Mouse (Mus musculus): ENCODE data around the gene Flg2. TPM values are rescaled to one million over a fixed set of nuclear protein-coding genes. Genes with fewer than 3 reads are reported as not detected.

The Flg2 gene
- polyA plus RNA-seq (2015; fragmentation: Nextera tagmentation; extraction: Ambion mirVana), result not detected in 2 replicates

- H3K4me2 ChIP-seq, result no peak within 1 kb of the TSS
- no peaks in the 10 kb centered on the region for H3K36me3 ChIP-seq
- 85% methylated on average over 3 of the region's 3 CpGs for WGBS
- no peak within 1 kb of the TSS for H3K27ac ChIP-seq
- no peaks in the 10 kb centered on the region for H3K27me3 ChIP-seq
- H3K4me1 ChIP-seq, result no peaks in the 10 kb centered on the region
- no peak within 1 kb of the TSS for H3K4me3 ChIP-seq
- H3K9ac ChIP-seq, result no peak within 1 kb of the TSS
- ATAC-seq (ENCODE audit: borderline replicate concordance, extremely low read depth, low FRiP score, low TSS enrichment), result no peak
- H3K9me3 ChIP-seq, result no peaks in the 10 kb centered on the region
These were observed at the start of gene Flg2 for GRCm38 (mm10) chr3:93196978-93197377. Flg2 (plus strand) TSS chr3:93197278.

- H3K4me3 ChIP-seq, result no peak overlapping the region
- H3K4me2 ChIP-seq, result no peak overlapping the region
- WGBS, result 74% methylated on average over 6 of the region's 6 CpGs
- no peaks in the 10 kb centered on the region for H3K27me3 ChIP-seq
- ATAC-seq (ENCODE audit: borderline replicate concordance, extremely low read depth, low FRiP score, low TSS enrichment), result no peak
- H3K9me3 ChIP-seq, result no peaks in the 10 kb centered on the region
- H3K9ac ChIP-seq, result no peak overlapping the region
- H3K4me1 ChIP-seq, result no peaks in the 10 kb centered on the region
- no peak overlapping the region for H3K27ac ChIP-seq
- H3K36me3 ChIP-seq, result no peaks in the 10 kb centered on the region
These were observed 34.6 kb upstream of the Flg2 start for GRCm38 (mm10) chr3:93162502-93162901.

- H3K27ac ChIP-seq, result no peak overlapping the region
- H3K4me2 ChIP-seq, result no peak overlapping the region
- H3K4me1 ChIP-seq, result no peaks in the 10 kb centered on the region
- WGBS, result 46% methylated on average over 1 of the region's 1 CpGs
- no peak for ATAC-seq (ENCODE audit: borderline replicate concordance, extremely low read depth, low FRiP score, low TSS enrichment)
- H3K4me3 ChIP-seq, result no peak overlapping the region
- no peak overlapping the region for H3K9ac ChIP-seq
- no peaks in the 10 kb centered on the region for H3K27me3 ChIP-seq
- H3K36me3 ChIP-seq, result no peaks in the 10 kb centered on the region
- H3K9me3 ChIP-seq, result no peaks in the 10 kb centered on the region
These were observed 34.0 kb upstream of the Flg2 start for GRCm38 (mm10) chr3:93162996-93163592.

- no peak overlapping the region for H3K4me3 ChIP-seq
- WGBS, result 73% methylated on average over 4 of the region's 4 CpGs
- peak; percentile 77; the same call in 1 of the 2 replicates for ATAC-seq (ENCODE audit: borderline replicate concordance, extremely low read depth, low FRiP score, low TSS enrichment)
- no peaks in the 10 kb centered on the region for H3K9me3 ChIP-seq
- no peaks in the 10 kb centered on the region for H3K36me3 ChIP-seq
- H3K4me1 ChIP-seq, result no peaks in the 10 kb centered on the region
- H3K27ac ChIP-seq, result no peak overlapping the region
- no peaks in the 10 kb centered on the region for H3K27me3 ChIP-seq
- no peak overlapping the region for H3K9ac ChIP-seq
- H3K4me2 ChIP-seq, result no peak overlapping the region
These were observed 16.2 kb upstream of the Flg2 start for GRCm38 (mm10) chr3:93180856-93181255.

GRCm38 (mm10) chr3:93201955-93202354 is 4.9 kb downstream of the Flg2 start:
- H3K27ac ChIP-seq, result no peak overlapping the region
- no peaks in the 10 kb centered on the region for H3K36me3 ChIP-seq
- no peak overlapping the region for H3K4me2 ChIP-seq
- H3K27me3 ChIP-seq, result no peaks in the 10 kb centered on the region
- ATAC-seq (ENCODE audit: borderline replicate concordance, extremely low read depth, low FRiP score, low TSS enrichment), result no peak
- H3K9me3 ChIP-seq, result no peaks in the 10 kb centered on the region
- no peak overlapping the region for H3K4me3 ChIP-seq
- H3K4me1 ChIP-seq, result no peaks in the 10 kb centered on the region
- WGBS, result 70% methylated on average over 2 of the region's 2 CpGs
- H3K9ac ChIP-seq, result no peak overlapping the region

GRCm38 (mm10) chr3:93202499-93202898 is 5.4 kb downstream of the Flg2 start:
- ATAC-seq (ENCODE audit: borderline replicate concordance, extremely low read depth, low FRiP score, low TSS enrichment), result no peak
- H3K4me2 ChIP-seq, result no peak overlapping the region
- H3K9ac ChIP-seq, result no peak overlapping the region
- H3K27ac ChIP-seq, result no peak overlapping the region
- WGBS, result 86% methylated on average over 4 of the region's 4 CpGs
- H3K4me3 ChIP-seq, result no peak overlapping the region
- H3K4me1 ChIP-seq, result no peaks in the 10 kb centered on the region
- H3K36me3 ChIP-seq, result no peaks in the 10 kb centered on the region
- no peaks in the 10 kb centered on the region for H3K27me3 ChIP-seq
- no peaks in the 10 kb centered on the region for H3K9me3 ChIP-seq

Other genes with a start within 250 kb of the Flg2 start
- not detected in 2 replicates for gene Lce3d, start 239.9 kb upstream of the Flg2 start, polyA plus RNA-seq (2015; fragmentation: Nextera tagmentation; extraction: Ambion mirVana)
- not detected in 2 replicates for gene Lce3e, start 230.2 kb upstream of the Flg2 start, polyA plus RNA-seq (2015; fragmentation: Nextera tagmentation; extraction: Ambion mirVana)
- not detected in 2 replicates for gene Lce3f, start 205.1 kb upstream of the Flg2 start, polyA plus RNA-seq (2015; fragmentation: Nextera tagmentation; extraction: Ambion mirVana)
- not detected in 2 replicates for gene Crct1, start 181.6 kb upstream of the Flg2 start, polyA plus RNA-seq (2015; fragmentation: Nextera tagmentation; extraction: Ambion mirVana)
- not detected in 2 replicates for gene Lce1m, start 178.2 kb upstream of the Flg2 start, polyA plus RNA-seq (2015; fragmentation: Nextera tagmentation; extraction: Ambion mirVana)
- not detected in 2 replicates for gene Gm4858, start 128.5 kb upstream of the Flg2 start, polyA plus RNA-seq (2015; fragmentation: Nextera tagmentation; extraction: Ambion mirVana)
- not detected in 2 replicates for gene Crnn, start 52.5 kb upstream of the Flg2 start, polyA plus RNA-seq (2015; fragmentation: Nextera tagmentation; extraction: Ambion mirVana)
- gene Flg, start 76.2 kb downstream of the Flg2 start, polyA plus RNA-seq (2015; fragmentation: Nextera tagmentation; extraction: Ambion mirVana), result not detected in 2 replicates
- 0.05 TPM in 1 of 2 replicates, not detected in the other for gene Hrnr, start 122.5 kb downstream of the Flg2 start, polyA plus RNA-seq (2015; fragmentation: Nextera tagmentation; extraction: Ambion mirVana)
- not detected in 2 replicates for gene Rptn, start 196.4 kb downstream of the Flg2 start, polyA plus RNA-seq (2015; fragmentation: Nextera tagmentation; extraction: Ambion mirVana)
- 2.3 and 3.3 TPM in 2 replicates for gene Tchh, start 245.1 kb downstream of the Flg2 start, polyA plus RNA-seq (2015; fragmentation: Nextera tagmentation; extraction: Ambion mirVana)